Mouse (Mus musculus) kidney, postnatal 10 days (tissue): ENCODE data around the gene Tram2.
A peak's percentile ranks its signal among the peaks of the same experiment; 100 is the strongest.

Experiments used
- DNase-seq: peaks from one replicate; pipeline ENCODE4 v3.0.0; 2021; ENCODE audit warnings: mixed read lengths

Tram2 gene

DNA sequence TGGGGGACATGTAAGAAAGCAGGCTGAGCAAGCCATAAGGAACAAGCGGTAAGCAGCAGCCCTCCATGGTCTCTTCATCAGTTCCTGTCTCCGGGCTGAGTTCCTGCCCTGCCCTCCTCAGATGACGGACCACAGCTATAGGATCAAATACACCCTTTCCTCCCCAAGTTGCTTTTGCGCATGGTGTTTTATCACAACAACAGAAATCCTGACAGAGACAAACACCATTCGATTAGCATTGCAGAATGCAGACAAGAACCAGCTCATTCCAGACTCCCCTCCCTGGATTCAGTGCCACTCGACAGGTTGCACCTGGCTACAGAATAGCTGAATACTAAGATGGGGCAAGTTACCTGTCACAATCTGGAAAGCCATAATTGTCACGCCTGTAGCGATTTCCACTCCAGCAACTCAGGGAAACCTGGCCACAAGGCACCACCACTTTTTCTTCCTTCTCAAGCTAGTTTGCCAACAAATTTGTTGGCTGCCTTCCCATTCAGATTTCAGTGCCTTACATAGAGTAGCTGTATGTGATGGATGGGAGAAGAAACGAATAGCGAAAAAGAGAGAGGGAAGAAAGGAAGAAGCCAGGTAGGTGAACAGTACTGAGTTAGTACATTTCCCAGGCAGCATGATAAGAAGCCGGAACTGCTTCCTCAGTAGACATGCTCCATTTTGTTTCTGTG, 11.3 kb downstream of the Tram2 start:
- no peak for DNase-seq

DNA sequence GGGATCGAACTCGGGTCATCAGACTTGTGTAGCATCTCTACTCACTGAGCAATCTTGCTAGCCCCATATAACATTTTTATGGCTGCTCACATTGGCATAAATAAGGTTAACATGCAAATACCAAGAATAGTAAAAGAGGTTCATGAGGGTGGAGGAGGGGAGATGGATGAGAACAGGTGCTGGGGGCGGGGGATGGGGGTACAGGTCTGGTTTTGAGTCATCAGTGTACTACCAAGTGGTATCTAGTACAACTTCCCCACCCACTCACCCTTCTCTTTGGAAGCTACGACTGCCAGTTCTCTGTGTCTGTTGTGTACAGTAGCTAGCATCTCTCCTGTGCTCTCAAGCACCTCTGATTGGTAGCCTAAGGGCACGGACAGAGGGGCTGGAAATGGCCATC, 14.9 kb downstream of the Tram2 start:
- no peak for DNase-seq

DNA sequence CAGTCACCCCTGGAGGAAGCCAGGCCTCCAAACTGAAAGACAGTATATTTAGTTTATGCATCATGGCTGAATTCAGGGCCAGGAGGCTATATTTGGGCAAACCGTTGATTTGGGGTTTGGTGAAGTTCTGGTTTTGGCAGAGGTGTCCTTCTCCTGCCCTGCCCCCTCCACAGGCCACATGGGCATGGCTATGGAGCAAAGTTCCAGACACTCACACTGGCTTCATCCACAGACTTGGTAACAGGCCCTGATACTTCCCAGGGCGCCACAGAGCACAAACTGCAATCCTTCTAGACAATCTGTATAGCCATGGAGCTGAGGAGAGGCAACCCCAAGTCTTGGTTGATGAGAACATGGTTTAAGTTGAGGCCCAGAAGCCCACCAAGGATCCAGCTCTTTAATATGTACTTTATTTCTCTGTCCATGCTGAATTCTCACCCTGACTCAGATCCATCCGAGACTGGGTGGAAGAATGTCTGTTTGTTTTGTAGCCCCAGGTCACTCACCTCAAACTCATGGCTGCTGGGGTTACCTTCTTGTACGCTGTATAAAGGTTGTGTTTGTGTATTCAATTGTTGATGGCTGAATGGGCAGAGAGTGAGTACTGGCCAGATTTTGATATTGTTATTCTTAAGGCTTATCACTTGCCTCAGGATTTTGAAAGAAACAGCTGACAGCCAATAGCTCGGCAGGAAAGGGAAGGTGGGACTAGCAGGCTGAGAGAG, 19.5 kb downstream of the Tram2 start:
- DNase-seq: no peak

DNA sequence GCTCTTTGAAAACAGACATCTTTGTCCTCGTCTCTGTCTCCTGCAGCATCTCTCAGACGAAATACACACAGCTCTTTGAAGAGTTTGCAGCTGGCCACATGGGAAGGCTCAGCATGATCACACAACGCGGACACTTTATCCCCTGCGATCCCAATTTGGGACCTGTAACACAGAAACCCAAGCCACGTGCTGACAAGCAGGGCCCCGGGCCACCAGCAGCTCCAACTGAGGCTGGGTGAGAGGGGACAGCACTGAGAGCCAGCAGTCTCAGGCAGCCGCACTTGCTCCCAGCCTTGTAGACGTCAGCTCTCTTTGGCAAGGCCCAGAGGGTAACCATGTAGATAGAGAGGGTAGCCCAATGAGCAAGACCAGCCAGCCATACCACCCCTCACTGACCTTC, 26.0 kb downstream of the Tram2 start:
- DNase-seq: no peak

DNA sequence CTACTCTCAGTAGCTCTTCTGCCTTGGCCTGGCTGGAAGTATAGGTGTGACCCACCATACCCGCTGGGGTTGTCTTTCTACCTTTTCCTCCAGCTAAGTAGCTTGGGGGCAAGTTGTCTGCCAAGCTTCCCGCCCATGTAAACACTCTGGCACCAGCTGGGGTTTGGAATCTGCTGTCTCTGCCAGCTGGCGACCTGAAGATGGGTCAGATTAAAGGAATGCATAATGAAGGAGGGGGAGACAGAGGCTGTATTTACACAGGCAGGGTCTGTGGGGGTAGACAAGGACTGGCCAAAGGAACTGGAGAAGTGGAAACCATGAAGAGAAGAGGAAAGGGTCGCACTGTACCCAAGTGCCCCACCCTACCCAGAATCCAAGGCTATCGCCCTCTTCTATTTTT, 26.4 kb downstream of the Tram2 start:
- peak; percentile 43 for DNase-seq

DNA sequence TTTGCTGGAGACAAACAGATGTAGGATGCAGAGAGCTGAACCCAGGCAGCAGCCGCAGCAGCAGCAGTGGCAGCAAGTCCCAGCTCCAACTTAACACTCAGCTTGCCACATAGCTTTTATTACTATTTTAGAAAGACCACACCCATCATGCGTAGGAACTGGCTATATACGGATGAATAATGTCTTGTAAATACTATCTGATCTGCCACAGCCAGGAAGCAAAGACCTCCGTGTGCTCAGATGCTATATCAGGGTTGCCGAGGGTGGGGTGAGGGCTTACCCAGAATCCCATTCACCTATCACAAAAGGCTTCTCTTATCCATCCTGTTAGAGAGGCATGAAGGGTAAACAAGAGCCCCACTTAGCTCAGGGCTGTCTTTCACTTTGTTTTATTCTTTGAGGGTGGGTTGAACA, 26.9 kb downstream of the Tram2 start:
- DNase-seq: no peak

DNA sequence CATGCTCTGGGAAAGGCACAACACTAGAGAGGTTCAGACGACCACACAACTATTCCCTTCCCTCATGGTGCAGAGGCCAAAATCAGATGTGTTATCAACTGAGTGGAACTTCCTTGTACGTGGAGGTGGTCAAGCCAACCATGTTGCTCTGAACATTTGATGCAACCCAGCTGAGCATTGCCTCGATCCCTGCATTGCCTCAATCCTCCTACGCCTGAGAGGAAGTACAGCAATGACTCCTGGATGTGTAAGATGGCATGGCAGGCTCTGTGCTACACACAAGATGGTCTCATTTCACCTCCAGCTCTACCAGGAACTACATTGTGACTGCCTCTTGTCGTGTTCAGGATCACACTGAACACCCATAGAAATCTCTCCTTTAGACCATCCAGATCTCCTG, 30.0 kb downstream of the Tram2 start:
- no peak for DNase-seq

DNA sequence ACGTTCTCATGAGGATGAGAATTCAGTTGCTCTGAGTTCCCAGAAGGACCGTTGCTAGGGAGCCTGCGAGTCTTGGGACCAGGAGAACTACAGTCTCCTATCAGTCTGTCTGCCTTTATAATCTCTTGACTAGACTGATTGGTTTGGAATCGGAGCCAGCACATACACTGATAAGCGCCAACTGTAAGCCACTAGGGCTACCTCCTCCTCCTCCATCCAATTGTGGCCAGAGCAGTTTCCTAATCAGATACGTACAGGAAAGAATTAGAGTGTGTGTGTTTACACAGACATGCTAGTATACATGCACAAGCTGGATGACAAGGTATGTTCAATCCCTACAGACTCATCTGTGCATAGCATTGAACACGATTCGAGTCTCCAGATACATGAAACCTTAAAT, 30.6 kb downstream of the Tram2 start:
- DNase-seq: no peak

DNA sequence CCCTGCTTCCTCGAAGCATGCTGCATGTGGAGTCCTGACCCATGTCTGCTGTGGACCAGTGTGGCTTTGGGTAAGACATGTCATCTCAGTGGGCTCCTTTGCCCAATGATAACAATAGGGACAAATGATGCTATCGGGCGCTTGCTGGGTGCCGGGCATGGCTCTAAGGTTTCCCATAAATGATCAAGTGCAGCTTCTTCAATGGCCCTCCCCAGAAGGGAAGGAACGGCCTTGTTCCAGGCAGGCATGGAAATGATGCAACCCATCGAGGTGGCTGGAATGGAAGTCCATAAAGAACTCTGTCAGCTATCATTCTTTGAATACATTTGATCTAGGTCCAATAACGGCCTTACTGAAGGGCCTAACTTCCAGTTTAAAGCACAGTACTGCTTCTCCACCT, 36.6 kb downstream of the Tram2 start:
- DNase-seq: no peak

DNA sequence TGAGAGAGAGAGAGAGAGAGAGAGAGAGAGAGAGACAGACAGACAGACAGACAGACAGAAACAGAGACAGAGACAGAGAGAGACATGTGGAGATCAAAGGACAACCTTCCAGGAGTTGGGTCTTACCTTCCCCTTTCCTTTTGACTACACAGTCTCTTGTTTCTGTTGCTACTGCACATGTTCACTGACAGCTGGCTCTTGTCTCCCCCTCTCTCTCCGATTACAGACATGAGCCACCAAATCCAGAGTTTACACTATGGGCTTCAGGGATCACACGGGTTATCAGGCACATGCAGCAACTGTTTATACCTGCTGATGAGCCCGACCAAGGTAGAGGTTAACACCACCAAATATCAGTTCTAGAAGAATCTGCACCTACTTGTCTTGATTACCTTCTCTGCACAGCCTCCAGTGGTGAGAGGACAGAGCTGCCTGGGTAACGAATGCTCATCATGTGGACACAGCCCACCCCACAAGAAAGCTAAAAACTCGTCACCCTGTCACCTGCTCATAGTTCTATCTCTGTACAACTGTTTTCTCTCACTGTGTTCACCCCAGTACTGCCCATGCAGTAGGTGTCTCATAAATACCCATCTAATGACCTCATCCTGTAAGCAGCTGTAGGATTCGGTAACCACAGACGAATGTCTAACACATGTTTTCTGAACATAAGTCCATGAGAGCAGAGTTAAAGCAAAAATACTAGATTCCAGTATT, 38.3 kb downstream of the Tram2 start:
- DNase-seq: no peak

DNA sequence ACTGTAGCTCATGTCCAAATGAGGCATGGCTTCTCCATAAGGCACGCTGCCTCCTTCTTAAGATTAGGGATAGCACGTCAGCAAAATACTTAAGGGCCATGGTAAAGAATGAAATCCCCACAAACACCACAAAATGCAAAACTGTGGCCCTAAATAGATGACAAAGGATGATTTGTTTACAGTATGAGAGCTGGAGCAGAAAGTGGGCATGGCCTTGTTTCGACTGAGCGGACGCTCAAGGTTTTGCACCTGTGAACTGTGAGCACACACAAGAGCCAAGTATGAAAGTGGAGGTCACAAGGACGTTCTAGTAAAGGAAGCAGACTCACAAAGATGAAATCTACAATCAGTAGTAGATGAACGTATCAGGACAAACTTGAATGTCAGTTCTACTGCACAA, 38.9 kb downstream of the Tram2 start:
- no peak for DNase-seq

DNA sequence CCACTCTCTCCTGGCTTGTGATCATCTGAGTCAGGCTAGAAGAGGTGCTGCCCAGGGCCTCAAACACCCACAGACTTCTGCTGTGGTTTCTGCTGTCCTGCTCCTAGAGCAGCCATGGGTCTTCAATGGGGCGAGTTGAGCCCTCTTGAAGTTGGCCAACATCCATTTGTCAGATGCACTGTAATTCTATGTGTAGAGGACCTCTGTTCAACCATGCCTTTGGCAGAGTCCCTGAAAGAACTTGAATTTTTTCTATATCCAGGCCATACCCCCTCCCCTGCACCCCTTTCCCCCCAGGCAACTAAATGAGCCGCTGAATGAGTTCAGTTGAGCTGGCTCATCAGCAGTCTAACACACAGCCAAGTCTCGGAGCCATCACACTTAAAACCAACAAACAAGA, 39.5 kb downstream of the Tram2 start:
- DNase-seq: no peak

DNA sequence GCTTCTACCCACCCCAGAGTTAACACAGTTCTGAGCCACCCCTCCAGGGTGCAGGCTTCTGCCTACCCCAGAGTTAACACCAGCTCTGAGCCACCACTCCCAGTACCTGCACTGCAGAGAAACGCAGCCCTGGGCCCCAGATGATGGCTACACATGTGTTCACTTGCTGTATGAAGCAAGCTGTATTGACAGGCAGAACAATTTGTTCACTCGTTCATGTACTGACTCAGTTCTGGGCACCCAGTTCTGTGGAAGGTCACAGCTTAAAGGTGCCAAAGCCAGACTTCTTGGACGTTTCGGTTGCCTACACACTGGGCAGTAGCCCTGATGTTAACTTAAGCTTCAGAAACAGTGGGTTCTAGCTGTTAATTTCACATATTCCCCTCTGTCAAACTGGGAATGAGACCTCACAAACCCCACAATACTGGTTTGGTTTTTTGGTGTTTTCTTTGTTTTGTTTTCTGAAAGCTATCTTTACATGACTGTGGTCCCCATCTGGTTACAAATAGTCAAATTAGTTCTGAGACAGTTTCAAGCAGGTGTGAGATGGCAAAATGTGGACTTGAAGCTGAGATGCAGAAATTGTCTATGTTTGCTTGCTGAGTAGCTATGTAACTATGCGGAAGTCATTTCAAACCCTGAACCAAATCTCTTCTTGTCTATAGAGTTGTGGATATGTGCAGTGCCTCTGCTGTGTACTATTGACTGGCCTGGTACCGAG, 41.0 kb downstream of the Tram2 start:
- DNase-seq: no peak

DNA sequence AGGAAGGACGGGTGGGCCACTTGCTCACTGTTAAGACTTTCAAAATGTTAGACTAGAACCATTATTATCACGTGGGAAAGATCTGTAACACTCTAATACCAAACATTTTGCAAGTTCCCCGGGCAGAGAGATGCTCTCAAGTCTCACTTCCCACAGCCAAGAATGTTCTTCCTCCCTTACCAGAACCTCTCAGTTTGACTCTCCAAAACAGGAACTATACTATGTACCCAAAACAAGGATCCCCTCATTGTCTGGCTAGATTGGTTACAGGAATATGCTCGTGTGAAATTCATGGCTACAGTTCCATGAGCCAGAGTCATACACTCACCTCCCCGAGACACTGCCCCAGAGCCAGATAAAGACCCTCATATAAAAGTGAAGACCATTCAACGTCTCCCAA, 43.2 kb downstream of the Tram2 start:
- no peak for DNase-seq

DNA sequence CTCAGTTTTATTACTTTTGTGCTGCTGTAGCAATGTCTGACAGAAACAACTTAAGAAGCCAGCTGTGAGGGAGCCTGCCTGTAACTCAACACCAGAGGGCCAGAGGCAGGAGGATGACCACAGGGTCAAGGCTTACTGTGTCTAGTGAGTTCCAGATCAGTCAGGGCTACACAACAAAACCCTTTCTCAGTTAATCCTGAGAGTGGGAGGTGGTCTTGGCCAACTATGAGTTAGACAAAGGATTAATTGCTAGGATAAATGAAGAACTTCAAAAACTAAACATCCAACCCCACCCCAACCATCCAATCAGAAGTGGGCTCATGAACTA, 45.3 kb downstream of the Tram2 start:
- DNase-seq: no peak

DNA sequence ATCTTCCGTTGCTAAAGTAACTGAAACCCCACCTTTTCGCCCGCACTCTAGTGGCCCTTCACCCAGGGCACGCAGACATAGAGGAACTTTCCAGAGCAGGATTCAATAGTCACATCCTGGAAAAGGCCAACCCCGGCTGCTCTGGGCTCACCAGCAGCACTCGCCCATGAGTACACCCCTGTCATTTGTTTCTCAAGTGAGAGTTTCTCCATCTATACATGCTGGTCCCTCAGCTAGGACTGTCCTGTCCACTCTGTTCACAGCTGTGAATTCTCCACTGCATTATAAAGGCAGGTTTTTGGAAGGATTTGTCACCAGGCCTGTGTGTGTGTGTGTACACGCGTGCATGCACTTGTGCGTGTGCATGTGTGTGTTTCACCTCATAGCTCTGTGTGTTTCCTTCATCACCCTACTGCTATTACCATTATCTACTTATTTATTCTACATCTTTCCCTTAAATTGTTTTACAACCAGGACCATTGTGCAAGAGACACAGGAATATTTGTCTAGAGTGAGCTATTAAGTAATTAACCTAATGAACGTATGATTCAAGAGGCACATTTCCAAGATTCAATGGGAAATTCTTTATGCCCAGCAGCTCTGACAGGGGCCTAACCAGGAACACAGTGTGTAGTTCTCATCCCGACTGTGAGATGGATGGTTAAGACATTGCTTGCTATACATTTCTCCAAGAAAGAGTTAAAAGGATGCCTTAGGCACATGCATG, 45.8 kb downstream of the Tram2 start:
- DNase-seq: no peak

DNA sequence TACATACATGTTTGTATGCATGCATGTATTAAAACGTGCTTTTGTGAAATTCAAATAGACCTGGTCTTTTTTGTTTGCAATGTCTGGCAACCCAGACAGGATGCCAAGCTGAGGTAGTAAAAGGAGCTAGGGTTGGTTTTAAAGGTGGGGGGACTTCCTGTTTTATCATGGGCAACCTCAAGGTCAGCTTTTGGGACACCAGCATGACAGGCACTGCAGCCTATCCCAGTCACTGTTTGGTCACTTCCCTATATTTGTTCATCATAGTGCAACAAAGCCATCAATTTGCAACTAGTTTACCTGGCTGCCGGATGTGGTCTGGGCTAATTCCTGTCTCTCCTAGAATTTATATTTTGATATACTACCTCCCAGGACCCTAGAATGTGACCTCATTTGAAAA, 47.4 kb downstream of the Tram2 start:
- DNase-seq: no peak

DNA sequence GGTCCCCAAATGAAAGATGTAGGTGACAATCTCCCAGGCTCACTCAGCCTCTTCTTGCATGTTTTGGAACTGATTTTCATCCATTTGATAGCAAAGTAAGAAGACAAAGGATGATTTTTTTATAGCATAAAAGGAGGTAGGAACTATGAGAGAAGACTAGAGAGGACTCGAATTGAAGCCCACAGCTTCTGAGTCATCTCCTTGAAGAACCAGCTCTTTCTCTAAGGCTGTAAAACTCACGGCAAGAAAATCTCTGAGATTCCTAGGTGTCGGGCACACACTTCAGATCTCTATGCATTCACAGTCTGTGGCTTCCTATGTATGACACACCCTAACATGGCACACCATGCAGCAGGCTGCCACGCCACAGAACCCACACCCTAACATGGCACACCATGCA, 50.0 kb downstream of the Tram2 start:
- no peak for DNase-seq

DNA sequence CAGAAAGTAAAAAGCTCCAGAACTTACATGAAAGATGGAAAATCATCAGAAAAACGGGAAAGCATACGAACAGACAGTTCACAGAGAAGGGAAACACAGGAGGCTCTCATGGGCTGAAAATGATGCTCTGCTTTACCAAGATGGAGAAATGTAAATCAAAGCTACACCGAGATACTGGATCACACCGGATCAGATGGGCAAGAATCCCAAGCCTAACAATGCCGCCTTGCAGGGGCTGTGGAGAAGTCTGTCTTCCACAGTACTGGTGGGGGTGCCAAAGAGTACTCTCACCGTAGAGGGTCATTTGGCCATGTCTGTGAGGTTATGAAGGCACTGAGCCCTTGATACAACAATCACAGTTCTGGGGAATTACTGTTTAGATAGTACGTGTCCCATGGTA, 52.5 kb downstream of the Tram2 start:
- DNase-seq: no peak

DNA sequence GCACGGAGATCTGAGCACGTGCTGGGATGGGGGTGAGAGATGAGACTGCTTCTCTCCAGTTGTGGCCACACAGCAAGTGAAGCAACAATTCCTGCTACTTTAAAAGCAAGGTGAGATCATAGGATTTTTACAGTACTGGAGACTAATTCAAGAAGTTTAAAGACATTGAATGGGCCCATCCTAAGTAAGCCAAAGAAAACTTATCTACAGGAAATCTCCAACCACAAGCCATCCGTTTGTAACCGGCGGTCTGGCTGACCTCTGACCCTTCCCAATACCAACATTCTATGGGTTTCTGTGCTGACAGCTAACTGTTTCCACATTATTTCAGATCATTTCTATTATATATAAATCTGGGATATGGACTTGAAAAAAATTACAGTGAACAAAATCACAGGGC, 53.8 kb downstream of the Tram2 start:
- no peak for DNase-seq

DNA sequence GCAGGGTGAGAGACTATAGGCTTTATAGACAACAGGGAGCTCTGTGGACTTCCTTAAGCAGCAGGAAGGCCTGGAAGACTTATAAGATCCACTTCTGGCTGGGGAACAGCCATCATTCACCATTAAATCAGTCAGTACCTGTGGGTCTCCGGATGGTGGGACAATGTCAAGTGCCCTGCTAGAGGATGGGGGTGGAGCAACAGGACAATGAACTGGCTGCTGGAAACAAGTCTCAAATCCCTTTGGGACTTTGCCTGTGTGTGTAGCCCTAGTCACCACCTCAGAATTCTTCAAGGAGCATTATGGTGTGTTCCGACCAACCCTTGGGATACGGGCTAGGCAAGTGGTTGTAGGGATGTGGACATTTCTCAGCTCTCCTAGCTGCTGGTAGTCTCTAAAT, 55.9 kb downstream of the Tram2 start:
- DNase-seq: no peak

DNA sequence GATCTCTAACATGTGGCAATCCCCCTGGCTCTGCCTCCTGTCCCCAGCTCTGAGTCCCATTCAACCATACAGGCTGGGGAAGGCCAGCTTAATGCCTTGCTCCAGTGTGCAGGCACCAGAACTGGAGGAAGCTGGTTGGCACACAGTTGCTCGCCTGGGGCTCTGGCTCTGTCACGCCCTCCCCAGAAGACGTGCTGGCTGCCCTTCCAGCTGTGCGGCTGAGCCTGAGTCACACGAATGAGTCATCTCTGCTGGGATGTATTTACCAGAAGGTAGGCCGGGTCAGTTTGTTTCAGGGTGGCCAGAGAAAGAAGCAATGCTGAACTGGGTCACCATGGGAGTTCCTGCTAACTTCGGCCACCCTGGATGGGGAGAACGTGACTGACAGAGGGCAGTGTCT, 64.6 kb downstream of the Tram2 start:
- DNase-seq: peak; percentile 55

DNA sequence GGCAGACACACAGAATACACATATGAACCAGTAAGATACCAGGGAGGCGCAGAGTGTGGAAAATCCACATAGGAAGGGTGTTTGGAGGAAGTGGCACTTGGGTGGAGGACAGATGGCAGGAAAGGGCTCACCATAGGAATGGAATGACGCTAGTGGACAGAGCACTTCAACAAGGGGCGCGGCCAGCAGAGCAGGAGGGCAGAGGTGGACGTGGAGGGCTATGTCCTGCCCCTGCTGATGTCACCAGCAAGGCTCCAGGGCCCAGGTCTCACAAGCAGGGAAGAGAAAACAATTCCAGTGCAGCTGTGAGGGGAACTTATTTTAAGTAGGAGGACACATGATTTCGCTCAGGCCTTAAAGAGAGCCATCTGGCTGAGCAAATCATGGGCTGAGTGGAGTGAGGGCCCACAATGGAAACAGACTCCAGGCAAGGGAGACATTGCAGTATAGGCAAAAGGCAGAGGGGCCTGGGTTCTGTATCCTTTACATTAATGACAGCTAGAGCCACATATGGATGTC, 68.7 kb downstream of the Tram2 start:
- DNase-seq: no peak
